Mouse (Mus musculus) fat pad, adult 2 months (tissue): ENCODE measurements around the gene Rragd.
"Not testable (repeated sequence)": the region's sequence is repeated elsewhere in the genome, so short reads cannot be mapped to it uniquely, and the experiment has no call there.

Experiments used
- DNase-seq: peaks from one replicate; pipeline ENCODE4 v3.0.0-alpha.2; 2011; ENCODE audit warnings: low read depth, low spot score; ENCODE audit errors: extremely low read depth

Gene Rragd

GRCm38 (mm10) chr4:32984801-32985675 is 2.2 kb downstream of the Rragd start:
- DNase-seq: no peak

GRCm38 (mm10) chr4:32985684-32986083 is 2.8 kb downstream of the Rragd start:
- DNase-seq: no peak

GRCm38 (mm10) chr4:32987006-32987405 is 4.2 kb downstream of the Rragd start:
- no peak for DNase-seq

- no peak for DNase-seq
These were observed 6.5 kb downstream of the Rragd start for GRCm38 (mm10) chr4:32989346-32989745.

GRCm38 (mm10) chr4:32994168-32994567 is 11.3 kb downstream of the Rragd start:
- DNase-seq: no peak

GRCm38 (mm10) chr4:32996083-32996482 is 13.2 kb downstream of the Rragd start:
- no peak for DNase-seq

- DNase-seq: no peak
These were observed 14.7 kb downstream of the Rragd start for GRCm38 (mm10) chr4:32997571-32997970.

GRCm38 (mm10) chr4:32998996-32999395 is 16.2 kb downstream of the Rragd start:
- DNase-seq: no peak

- DNase-seq: no peak
These were observed 19.2 kb downstream of the Rragd start for GRCm38 (mm10) chr4:33002081-33002480.

- not testable (repeated sequence) for DNase-seq
These were observed 23.0 kb downstream of the Rragd start for GRCm38 (mm10) chr4:33005595-33006470.

GRCm38 (mm10) chr4:33006844-33007243 is 24.0 kb downstream of the Rragd start:
- no peak for DNase-seq

- DNase-seq: no peak
These were observed 24.8 kb downstream of the Rragd start for GRCm38 (mm10) chr4:33007443-33008217.

GRCm38 (mm10) chr4:33010078-33010477 is 27.2 kb downstream of the Rragd start:
- DNase-seq: no peak

- DNase-seq: no peak
These were observed 29.6 kb downstream of the Rragd start for GRCm38 (mm10) chr4:33012484-33012883.

- DNase-seq: no peak
These were observed 35.6 kb downstream of the Rragd start for GRCm38 (mm10) chr4:33018361-33018999.

- DNase-seq: no peak
These were observed 41.6 kb downstream of the Rragd start for GRCm38 (mm10) chr4:33024420-33024819.

- no peak for DNase-seq
These were observed 46.3 kb downstream of the Rragd start for GRCm38 (mm10) chr4:33029104-33029503.

GRCm38 (mm10) chr4:33030264-33031194 is 47.7 kb downstream of the Rragd start:
- DNase-seq: no peak

- no peak for DNase-seq
These were observed 48.5 kb downstream of the Rragd start, which contains the start of gene Ube2j1 for GRCm38 (mm10) chr4:33031195-33031960. Gene Ube2j1 (plus strand): TSS chr4:33031416.
